Comparison of ENCODE assay signal across 8 mouse cellular contexts in the genomic region with DNA sequence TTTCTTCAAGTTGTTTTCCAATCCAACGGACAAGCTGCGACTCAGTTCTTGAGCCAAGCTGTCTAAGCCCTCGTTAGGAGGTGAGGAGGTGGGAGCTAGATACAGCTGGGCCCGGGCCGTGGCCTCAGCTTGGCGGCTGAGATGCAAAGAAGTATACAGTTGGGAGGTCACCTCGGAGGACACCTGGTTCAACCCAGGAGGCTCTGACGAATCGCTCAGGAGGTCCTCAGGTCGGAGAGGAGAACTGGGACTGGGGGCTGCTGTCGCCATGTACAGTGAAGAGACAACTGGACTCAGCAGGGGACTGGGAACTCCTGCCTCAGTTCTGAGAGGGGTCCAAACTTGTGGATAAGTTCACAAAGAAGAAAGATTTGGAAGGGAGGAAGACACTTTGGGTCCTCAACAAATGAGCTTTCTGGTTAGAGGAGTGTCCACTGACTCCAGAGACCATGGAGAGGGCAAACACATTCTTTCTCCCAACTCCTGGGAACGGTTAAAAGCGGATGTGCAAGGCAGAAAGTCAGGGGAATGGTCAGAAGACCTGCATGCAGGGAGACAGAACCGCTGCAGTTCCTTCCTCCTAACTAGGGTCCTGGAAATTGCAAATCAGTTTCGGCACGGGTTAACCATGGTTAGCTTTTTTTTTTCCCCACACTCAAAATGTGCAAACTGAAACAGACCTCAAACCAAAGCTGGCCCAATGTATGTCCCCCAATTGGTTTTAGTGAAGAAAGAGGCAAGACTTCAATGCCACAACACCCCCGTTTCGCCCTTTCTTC. TPM values are rescaled to one million over a fixed set of nuclear protein-coding genes. Genes with fewer than 3 reads are reported as not detected.
DNase-seq lines count a peak whose midpoint lies in the region; ATAC-seq and TF ChIP-seq lines count a peak whose summit lies in the region.

No protein-coding gene starts in this region.

- H3K9ac ChIP-seq in heart, embryonic 11.5 days (ENCODE audit: low read depth, low read length), result peak overlapping the region; percentile 88
- H3K9ac ChIP-seq in ES-Bruce4 (ENCODE audit: low read depth, poor library complexity, severe bottlenecking), result peak overlapping the region; percentile 83
- peak overlapping the region; percentile 86 for H3K9ac ChIP-seq in forebrain, embryonic 11.5 days (ENCODE audit: low read length)
- H3K9ac ChIP-seq in liver, embryonic 11.5 days (ENCODE audit: low read depth, low read length), result peak overlapping the region; percentile 94
- H3K9ac ChIP-seq in stomach, postnatal 0 days (ENCODE audit: low read length), result peak overlapping the region; percentile 80

- no peak for TF ChIP-seq EP300 in ES-Bruce4 (IDR thresholded peaks at IDR 0.05; ENCODE audit: insufficient read depth, low read depth, low read length)
- TF ChIP-seq EP300 in stomach, postnatal 0 days (optimal IDR thresholded peaks at IDR 0.05), result no peak

- H3K4me2 ChIP-seq in heart, embryonic 11.5 days, result peak overlapping the region; percentile 97
- peak overlapping the region; percentile 87 for H3K4me2 ChIP-seq in forebrain, embryonic 11.5 days (ENCODE audit: low read depth, low read length, severe bottlenecking)
- peak overlapping the region; percentile 96 for H3K4me2 ChIP-seq in liver, embryonic 11.5 days
- H3K4me2 ChIP-seq in stomach, postnatal 0 days (replicated peaks; ENCODE audit: low read depth), result peak overlapping the region; percentile 88

- peaks cover 7% of the 10 kb centered on the region for H3K36me3 ChIP-seq in heart, embryonic 11.5 days (ENCODE audit: control insufficient read depth, insufficient read depth, low read length)
- H3K36me3 ChIP-seq in ES-Bruce4 (ENCODE audit: control insufficient read depth, insufficient read depth, low read length, poor library complexity, severe bottlenecking), result peaks cover 8% of the 10 kb centered on the region; the same call in 1 of the 2 replicates
- no peaks in the 10 kb centered on the region; the same call in 1 of the 2 replicates for H3K36me3 ChIP-seq in forebrain, embryonic 11.5 days (ENCODE audit: control insufficient read depth, insufficient read depth, low read length)
- H3K36me3 ChIP-seq in liver, embryonic 11.5 days (ENCODE audit: control insufficient read depth, insufficient read depth, low read length), result peaks cover 8% of the 10 kb centered on the region; the same call in 1 of the 2 replicates
- H3K36me3 ChIP-seq in stomach, postnatal 0 days (ENCODE audit: control insufficient read depth, insufficient read depth, low read length), result peaks cover 8% of the 10 kb centered on the region; the same call in 1 of the 2 replicates

- 26% methylated on average over 18 of the region's 18 CpGs for WGBS in heart, embryonic 11.5 days (ENCODE audit: insufficient replicate concordance)
- 21% methylated on average over 18 of the region's 18 CpGs for WGBS in forebrain, embryonic 11.5 days
- 26% methylated on average over 18 of the region's 18 CpGs for WGBS in liver, embryonic 11.5 days
- 9% methylated on average over 18 of the region's 18 CpGs for WGBS in stomach, postnatal 0 days

- TF ChIP-seq CTCF in ES-Bruce4 (IDR thresholded peaks at IDR 0.05; ENCODE audit: low read depth, low read length), result no peak
- no peak for TF ChIP-seq CTCF in stomach, postnatal 0 days (IDR thresholded peaks at IDR 0.05; ENCODE audit: low read depth)

- no peak for DNase-seq in heart, adult 9 months (ENCODE audit: low spot score in 2 of 2)
- DNase-seq in forebrain, embryonic 11.5 days (ENCODE audit: low spot score), result no peak
- DNase-seq in liver, embryonic 11.5 days (ENCODE audit: low spot score), result no peak
- no peak for DNase-seq in stomach, postnatal 0 days (ENCODE audit: low spot score)
- DNase-seq in layer of hippocampus, adult 8-10 months (ENCODE audit: low spot score in 2 of 2), result no peak

- no peaks in the 10 kb centered on the region for H3K9me3 ChIP-seq in heart, embryonic 11.5 days (replicated peaks; ENCODE audit: control insufficient read depth, low read length)
- H3K9me3 ChIP-seq in ES-Bruce4 (replicated peaks; ENCODE audit: control insufficient read depth, insufficient read depth, low read length, poor library complexity, severe bottlenecking), result no peaks in the 10 kb centered on the region
- H3K9me3 ChIP-seq in forebrain, embryonic 11.5 days (ENCODE audit: control insufficient read depth, low read length), result no peaks in the 10 kb centered on the region
- no peaks in the 10 kb centered on the region for H3K9me3 ChIP-seq in liver, embryonic 11.5 days (ENCODE audit: control insufficient read depth, low read length)
- no peaks in the 10 kb centered on the region for H3K9me3 ChIP-seq in stomach, postnatal 0 days (ENCODE audit: control insufficient read depth, low read length)

- H3K4me3 ChIP-seq in heart, embryonic 11.5 days (ENCODE audit: low read depth, low read length), result peak overlapping the region; percentile 76
- H3K4me3 ChIP-seq in ES-Bruce4 (ENCODE audit: low read depth, low read length), result peak overlapping the region; percentile 68
- H3K4me3 ChIP-seq in forebrain, embryonic 11.5 days (ENCODE audit: low read depth, low read length), result peak overlapping the region; percentile 61
- peak overlapping the region; percentile 74 for H3K4me3 ChIP-seq in liver, embryonic 11.5 days (ENCODE audit: low read depth, low read length)
- peak overlapping the region; percentile 60 for H3K4me3 ChIP-seq in stomach, postnatal 0 days (ENCODE audit: low read depth, low read length)

- H3K27me3 ChIP-seq in heart, embryonic 11.5 days (ENCODE audit: control insufficient read depth, insufficient read depth, low read length), result peaks cover 15% of the 10 kb centered on the region
- peaks cover 9% of the 10 kb centered on the region for H3K27me3 ChIP-seq in ES-Bruce4 (ENCODE audit: control insufficient read depth, insufficient read depth, low read length, poor library complexity, severe bottlenecking)
- peaks cover 11% of the 10 kb centered on the region; the same call in 1 of the 2 replicates for H3K27me3 ChIP-seq in forebrain, embryonic 11.5 days (ENCODE audit: control insufficient read depth, insufficient read depth, low read length)
- peaks cover 17% of the 10 kb centered on the region for H3K27me3 ChIP-seq in liver, embryonic 11.5 days (replicated peaks; ENCODE audit: control insufficient read depth, insufficient read depth, low read length)
- no peaks in the 10 kb centered on the region for H3K27me3 ChIP-seq in stomach, postnatal 0 days (ENCODE audit: control insufficient read depth, insufficient read depth, low read length)

- TF ChIP-seq POLR2A in ES-Bruce4 (IDR thresholded peaks at IDR 0.05; ENCODE audit: insufficient read depth, low read length), result no peak

- H3K27ac ChIP-seq in heart, embryonic 11.5 days (ENCODE audit: low read depth, low read length), result peak overlapping the region; percentile 89
- H3K27ac ChIP-seq in ES-Bruce4 (ENCODE audit: insufficient read depth, low read length), result no peak overlapping the region
- H3K27ac ChIP-seq in forebrain, embryonic 11.5 days (ENCODE audit: low read depth, low read length), result peak overlapping the region; percentile 85
- H3K27ac ChIP-seq in liver, embryonic 11.5 days (ENCODE audit: low read depth, low read length), result peak overlapping the region; percentile 87
- H3K27ac ChIP-seq in stomach, postnatal 0 days (replicated peaks), result peak overlapping the region; percentile 79

- H3K4me1 ChIP-seq in heart, embryonic 11.5 days (ENCODE audit: control insufficient read depth, insufficient read depth, low read length), result peaks cover 34% of the 10 kb centered on the region
- H3K4me1 ChIP-seq in ES-Bruce4 (ENCODE audit: control insufficient read depth, insufficient read depth, low read length), result no peaks in the 10 kb centered on the region
- H3K4me1 ChIP-seq in forebrain, embryonic 11.5 days (replicated peaks; ENCODE audit: control insufficient read depth, insufficient read depth, low read length), result peaks cover 18% of the 10 kb centered on the region
- H3K4me1 ChIP-seq in liver, embryonic 11.5 days (replicated peaks; ENCODE audit: control insufficient read depth, insufficient read depth, low read length), result peaks cover 39% of the 10 kb centered on the region
- H3K4me1 ChIP-seq in stomach, postnatal 0 days (replicated peaks; ENCODE audit: control insufficient read depth, insufficient read depth), result peaks cover 10% of the 10 kb centered on the region; the same call in 1 of the 2 replicates

- no peak for ATAC-seq in heart, embryonic 11.5 days (replicated peaks; ENCODE audit: insufficient number of reproducible peaks, low FRiP score, low TSS enrichment)
- ATAC-seq in forebrain, embryonic 11.5 days (replicated peaks; ENCODE audit: low FRiP score), result no peak
- no peak for ATAC-seq in liver, embryonic 11.5 days (replicated peaks; ENCODE audit: low FRiP score)
- ATAC-seq in stomach, postnatal 0 days (ENCODE audit: low FRiP score, low TSS enrichment), result no peak
- ATAC-seq in activated CD4-positive, CD25-positive, alpha-beta regulatory T cell, adult 4 months, result no peak

RNA-seq across cellular contexts. Expression of gene Cntrob, which starts 0.7 kb away (rescaled TPM):
- 10.1 and 13.1 TPM in 2 replicates for polyA plus RNA-seq in heart, embryonic 11.5 days (2014; fragmentation: Nextera tagmentation; extraction: Ambion mirVana)
- 25.9 and 27.5 TPM in 2 replicates for polyA plus RNA-seq in ES-Bruce4 (2011; ENCODE audit: insufficient read depth, insufficient read length, low read depth, missing spikeins)
- polyA plus RNA-seq in forebrain, embryonic 11.5 days (2014; fragmentation: Nextera tagmentation; extraction: Ambion mirVana), result 31.7 and 32.1 TPM in 2 replicates
- polyA plus RNA-seq in liver, embryonic 11.5 days (2014; fragmentation: Nextera tagmentation; extraction: Ambion mirVana), result 14.9 and 17.1 TPM in 2 replicates
- 4.9 and 5.5 TPM in 2 replicates for polyA plus RNA-seq in stomach, postnatal 0 days (2015; fragmentation: Nextera tagmentation; extraction: Ambion mirVana)
- 10 to 100 TPM in 1 of 2 experiments, 1 to 10 TPM in 1; 9.2 to 10.7 TPM for polyA plus RNA-seq in activated CD4-positive, CD25-positive, alpha-beta regulatory T cell, adult 4 months (2017; shearing (Covaris generic))
- 10 to 100 TPM; 12.4 to 17.2 (median 15.5) TPM for total RNA-seq in layer of hippocampus, adult 8-10 months (2022)

RNA-seq across cellular contexts. Expression of gene Trappc1, which starts 0.9 kb away (rescaled TPM):
- 189 and 202 TPM in 2 replicates for polyA plus RNA-seq in heart, embryonic 11.5 days (2014; fragmentation: Nextera tagmentation; extraction: Ambion mirVana)
- polyA plus RNA-seq in ES-Bruce4 (2011; ENCODE audit: insufficient read depth, insufficient read length, low read depth, missing spikeins), result 89.1 and 96.0 TPM in 2 replicates
- 188 and 196 TPM in 2 replicates for polyA plus RNA-seq in forebrain, embryonic 11.5 days (2014; fragmentation: Nextera tagmentation; extraction: Ambion mirVana)
- polyA plus RNA-seq in liver, embryonic 11.5 days (2014; fragmentation: Nextera tagmentation; extraction: Ambion mirVana), result 114 and 123 TPM in 2 replicates
- polyA plus RNA-seq in stomach, postnatal 0 days (2015; fragmentation: Nextera tagmentation; extraction: Ambion mirVana), result 119 and 123 TPM in 2 replicates
- polyA plus RNA-seq in activated CD4-positive, CD25-positive, alpha-beta regulatory T cell, adult 4 months (2017; shearing (Covaris generic)), result 100 to 1,000 TPM; 109 to 112 TPM
- 10 to 100 TPM; 54.6 to 65.9 (median 56.3) TPM for total RNA-seq in layer of hippocampus, adult 8-10 months (2022)

RNA-seq across cellular contexts. Expression of gene Kcnab3, which starts 3.2 kb away (rescaled TPM):
- polyA plus RNA-seq in heart, embryonic 11.5 days (2014; fragmentation: Nextera tagmentation; extraction: Ambion mirVana), result 0.56 and 0.70 TPM in 2 replicates
- 2.5 and 3.4 TPM in 2 replicates for polyA plus RNA-seq in ES-Bruce4 (2011; ENCODE audit: insufficient read depth, insufficient read length, low read depth, missing spikeins)
- polyA plus RNA-seq in forebrain, embryonic 11.5 days (2014; fragmentation: Nextera tagmentation; extraction: Ambion mirVana), result 3.5 and 3.7 TPM in 2 replicates
- 0.42 and 0.52 TPM in 2 replicates for polyA plus RNA-seq in liver, embryonic 11.5 days (2014; fragmentation: Nextera tagmentation; extraction: Ambion mirVana)
- 0.87 and 1.1 TPM in 2 replicates for polyA plus RNA-seq in stomach, postnatal 0 days (2015; fragmentation: Nextera tagmentation; extraction: Ambion mirVana)
- polyA plus RNA-seq in activated CD4-positive, CD25-positive, alpha-beta regulatory T cell, adult 4 months (2017; shearing (Covaris generic)), result under 1 TPM; 0.31 to 0.89 TPM
- total RNA-seq in layer of hippocampus, adult 8-10 months (2022), result 10 to 100 TPM; 26.9 to 33.1 (median 30.2) TPM

RNA-seq across cellular contexts. Expression of gene Rnf227, which starts 17.4 kb away (rescaled TPM):
- 7.8 and 8.6 TPM in 2 replicates for polyA plus RNA-seq in heart, embryonic 11.5 days (2014; fragmentation: Nextera tagmentation; extraction: Ambion mirVana)
- polyA plus RNA-seq in ES-Bruce4 (2011; ENCODE audit: insufficient read depth, insufficient read length, low read depth, missing spikeins), result 1.7 and 3.3 TPM in 2 replicates
- 25.7 and 30.1 TPM in 2 replicates for polyA plus RNA-seq in forebrain, embryonic 11.5 days (2014; fragmentation: Nextera tagmentation; extraction: Ambion mirVana)
- 4.3 and 5.4 TPM in 2 replicates for polyA plus RNA-seq in liver, embryonic 11.5 days (2014; fragmentation: Nextera tagmentation; extraction: Ambion mirVana)
- 46.2 and 49.4 TPM in 2 replicates for polyA plus RNA-seq in stomach, postnatal 0 days (2015; fragmentation: Nextera tagmentation; extraction: Ambion mirVana)
- polyA plus RNA-seq in activated CD4-positive, CD25-positive, alpha-beta regulatory T cell, adult 4 months (2017; shearing (Covaris generic)), result 1 to 10 TPM; 2.4 to 3.4 TPM
- total RNA-seq in layer of hippocampus, adult 8-10 months (2022), result 100 to 1,000 TPM; 119 to 129 (median 121) TPM

RNA-seq across cellular contexts. Expression of gene Chd3, which starts 46.3 kb away (rescaled TPM):
- 15.5 and 21.8 TPM in 2 replicates for polyA plus RNA-seq in heart, embryonic 11.5 days (2014; fragmentation: Nextera tagmentation; extraction: Ambion mirVana)
- 21.9 and 25.7 TPM in 2 replicates for polyA plus RNA-seq in ES-Bruce4 (2011; ENCODE audit: insufficient read depth, insufficient read length, low read depth, missing spikeins)
- polyA plus RNA-seq in forebrain, embryonic 11.5 days (2014; fragmentation: Nextera tagmentation; extraction: Ambion mirVana), result 53.0 and 61.4 TPM in 2 replicates
- 13.8 and 17.1 TPM in 2 replicates for polyA plus RNA-seq in liver, embryonic 11.5 days (2014; fragmentation: Nextera tagmentation; extraction: Ambion mirVana)
- polyA plus RNA-seq in stomach, postnatal 0 days (2015; fragmentation: Nextera tagmentation; extraction: Ambion mirVana), result 18.4 and 18.9 TPM in 2 replicates
- polyA plus RNA-seq in activated CD4-positive, CD25-positive, alpha-beta regulatory T cell, adult 4 months (2017; shearing (Covaris generic)), result 10 to 100 TPM; 58.7 to 62.7 TPM
- 100 to 1,000 TPM; 435 to 510 (median 495) TPM for total RNA-seq in layer of hippocampus, adult 8-10 months (2022)
